Mouse (Mus musculus) bone marrow macrophage, adult 2 months (primary cell): Measurements from ENCODE around the gene Fam19a3.

Experiments used
- CTCF ChIP-seq: IDR thresholded peaks from 2 replicates; pipeline ENCODE4 v1.5.1; 2012; ENCODE audit warnings: low read depth, mild to moderate bottlenecking, low read length, moderate library complexity
- POLR2A ChIP-seq: IDR thresholded peaks from 2 replicates; pipeline ENCODE4 v1.6.1; 2012; ENCODE audit warnings: mild to moderate bottlenecking, low read depth, low read length, borderline replicate concordance

DNA sequence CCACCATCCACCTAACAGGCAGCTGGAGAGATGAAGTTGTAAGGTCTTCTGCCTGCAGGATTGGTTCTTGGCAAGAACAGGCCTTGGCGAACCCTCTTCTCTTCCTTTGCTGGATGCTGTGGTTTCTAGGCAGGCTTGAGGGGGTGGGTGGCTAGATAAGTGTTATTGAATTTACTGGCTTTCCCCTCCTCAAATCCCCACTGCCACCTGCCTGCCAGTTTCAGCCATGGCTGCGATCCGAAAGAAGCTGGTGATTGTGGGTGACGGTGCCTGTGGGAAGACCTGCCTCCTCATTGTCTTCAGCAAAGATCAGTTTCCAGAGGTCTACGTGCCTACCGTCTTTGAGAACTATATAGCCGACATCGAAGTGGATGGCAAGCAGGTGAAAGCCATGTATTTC, 10.0 kb upstream of the Fam19a3 start:
- TF ChIP-seq POLR2A: no peak
- TF ChIP-seq CTCF: no peak
